Mouse (Mus musculus) thymus, adult 2 months (tissue): ENCODE results near the gene H2-Eb1. TPM values are rescaled to one million over a fixed set of nuclear protein-coding genes. Genes with fewer than 3 reads are reported as not detected.
A peak's percentile ranks its signal among the peaks of the same experiment; 100 is the strongest.

Experiments
- DNase-seq: peaks from one replicate; pipeline ENCODE4 v3.0.0; 2021
- H3K27ac ChIP-seq: fragments of 200-500 bp; 2 replicates; pipeline ENCODE4 v1.5.1; 2012; ENCODE audit warnings: low read length, control low read depth; ENCODE audit not compliant: control insufficient read depth, insufficient read depth
- H3K27me3 ChIP-seq: fragments of 200-500 bp; 2 replicates; pipeline ENCODE4 v1.6.1; 2012; ENCODE audit warnings: mild to moderate bottlenecking, low read length, moderate library complexity, mixed read lengths; ENCODE audit not compliant: control insufficient read depth, insufficient read depth
- H3K36me3 ChIP-seq: fragments of 200-500 bp; 2 replicates; pipeline ENCODE4 v1.6.1; 2012; ENCODE audit warnings: mild to moderate bottlenecking, low read length, moderate library complexity; ENCODE audit not compliant: control insufficient read depth, insufficient read depth
- H3K4me1 ChIP-seq: fragments of 200-500 bp; replicated peaks from 2 replicates; pipeline ENCODE4 v1.6.1; 2012; ENCODE audit warnings: low read length; ENCODE audit not compliant: control insufficient read depth, insufficient read depth
- H3K4me3 ChIP-seq: fragments of 200-500 bp; 2 replicates; pipeline ENCODE4 v1.5.1; 2012; ENCODE audit warnings: mild to moderate bottlenecking, low read length, control low read depth, moderate library complexity; ENCODE audit not compliant: control insufficient read depth, insufficient read depth
- CTCF ChIP-seq: fragments of 200-500 bp; IDR thresholded peaks from 2 replicates; pipeline ENCODE4 v1.5.1; 2012; ENCODE audit warnings: mild to moderate bottlenecking, control low read depth, low read length, moderate library complexity, borderline replicate concordance; ENCODE audit not compliant: control insufficient read depth, poor library complexity, insufficient read depth; ENCODE audit errors: extremely low read depth
- POLR2A ChIP-seq: fragments of 200-500 bp; IDR thresholded peaks from 2 replicates; pipeline ENCODE4 v1.6.1; 2012; ENCODE audit warnings: mild to moderate bottlenecking, low read length, control low read depth, moderate library complexity; ENCODE audit not compliant: control insufficient read depth, poor library complexity, insufficient read depth; ENCODE audit errors: extremely low read depth
- WGBS: fragments of 180-500 bp; shearing (Covaris S2); methylation state at CpG from one replicate; pipeline ENCODE4 v1.1.7; 2018; 5-methylcytosine and 5-hydroxymethylcytosine counted together
- polyA plus RNA-seq: library from polyadenylated mRNA; depleted of rRNA; stranded (reverse); fragments of >200 nt; gene quantifications from 2 replicates; pipeline ENCODE4 v1.2.3, GENCODE M21; 2012; rRNA removed

H2-Eb1 gene
- polyA plus RNA-seq = 492 and 666 TPM in 2 replicates

DNA sequence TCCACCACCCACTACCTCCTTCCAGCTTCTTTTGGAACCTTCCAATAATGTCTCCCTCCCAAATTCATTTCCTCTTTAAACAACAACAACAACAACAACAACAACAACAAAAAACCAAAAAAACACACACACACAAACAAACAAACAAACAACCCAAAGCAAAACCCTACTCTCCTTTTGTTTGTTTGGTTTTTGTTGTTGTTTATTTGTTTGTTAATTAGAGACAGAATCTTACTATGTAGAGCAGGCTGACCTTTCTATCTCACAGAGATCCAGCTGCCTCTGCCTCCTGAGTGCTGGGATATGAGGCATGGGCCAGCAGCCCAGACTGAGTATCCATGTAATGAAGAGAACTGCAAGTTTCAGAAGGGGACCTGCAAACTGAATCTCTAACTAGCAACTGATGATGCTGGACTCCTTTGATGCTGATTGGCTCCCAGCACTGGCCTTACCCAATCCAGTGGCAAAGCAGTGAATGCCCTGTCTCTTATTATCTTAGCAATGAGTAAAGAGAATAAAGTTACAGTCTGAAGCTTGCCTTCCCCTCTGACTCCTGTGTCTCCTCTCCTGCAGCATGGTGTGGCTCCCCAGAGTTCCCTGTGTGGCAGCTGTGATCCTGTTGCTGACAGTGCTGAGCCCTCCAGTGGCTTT, at the start of gene H2-Eb1:
H2-Eb1 (plus strand) TSS at position 488 of the 651 bp plus-strand sequence.
- Histone ChIP-seq H3K36me3 (no peaks in the 10 kb centered on the region), H3K27me3 (no peaks in the 10 kb centered on the region), H3K4me1 (peaks cover 11% of the 10 kb centered on the region), H3K27ac (peak within 1 kb of the TSS; percentile 75), H3K4me3 (peak within 1 kb of the TSS; percentile 26)
- peak; percentile 88 for DNase-seq
- TF ChIP-seq CTCF (no peak), POLR2A (no peak)

DNA sequence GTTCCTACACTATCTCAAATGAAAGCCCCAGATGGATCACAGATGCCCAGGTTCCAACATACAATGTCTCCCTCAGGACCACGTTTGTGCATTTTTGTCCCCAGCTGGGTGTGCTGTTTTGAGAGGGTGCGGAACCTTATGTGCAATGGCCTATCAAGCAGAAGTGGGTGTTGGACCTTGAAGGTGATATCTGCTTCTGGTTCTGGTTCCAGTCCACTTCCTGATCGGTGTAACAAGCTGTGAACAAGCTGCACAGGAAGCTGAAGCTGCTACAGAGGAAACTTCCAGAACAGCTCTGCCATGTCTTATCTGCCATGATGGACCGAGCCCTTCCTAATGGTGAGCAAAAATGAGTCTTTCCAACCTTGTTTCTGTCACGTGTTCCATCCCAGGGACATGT, 49.2 kb upstream of the H2-Eb1 start:
- Histone ChIP-seq H3K4me3 (no peak overlapping the region), H3K27ac (no peak overlapping the region), H3K4me1 (peaks cover 2% of the 10 kb centered on the region; the same call in 1 of the 2 replicates), H3K36me3 (no peaks in the 10 kb centered on the region), H3K27me3 (no peaks in the 10 kb centered on the region)
- no peak for TF ChIP-seq POLR2A
- TF ChIP-seq CTCF = no peak
- WGBS = 88% methylated on average over 5 of the region's 5 CpGs
- DNase-seq = no peak

DNA sequence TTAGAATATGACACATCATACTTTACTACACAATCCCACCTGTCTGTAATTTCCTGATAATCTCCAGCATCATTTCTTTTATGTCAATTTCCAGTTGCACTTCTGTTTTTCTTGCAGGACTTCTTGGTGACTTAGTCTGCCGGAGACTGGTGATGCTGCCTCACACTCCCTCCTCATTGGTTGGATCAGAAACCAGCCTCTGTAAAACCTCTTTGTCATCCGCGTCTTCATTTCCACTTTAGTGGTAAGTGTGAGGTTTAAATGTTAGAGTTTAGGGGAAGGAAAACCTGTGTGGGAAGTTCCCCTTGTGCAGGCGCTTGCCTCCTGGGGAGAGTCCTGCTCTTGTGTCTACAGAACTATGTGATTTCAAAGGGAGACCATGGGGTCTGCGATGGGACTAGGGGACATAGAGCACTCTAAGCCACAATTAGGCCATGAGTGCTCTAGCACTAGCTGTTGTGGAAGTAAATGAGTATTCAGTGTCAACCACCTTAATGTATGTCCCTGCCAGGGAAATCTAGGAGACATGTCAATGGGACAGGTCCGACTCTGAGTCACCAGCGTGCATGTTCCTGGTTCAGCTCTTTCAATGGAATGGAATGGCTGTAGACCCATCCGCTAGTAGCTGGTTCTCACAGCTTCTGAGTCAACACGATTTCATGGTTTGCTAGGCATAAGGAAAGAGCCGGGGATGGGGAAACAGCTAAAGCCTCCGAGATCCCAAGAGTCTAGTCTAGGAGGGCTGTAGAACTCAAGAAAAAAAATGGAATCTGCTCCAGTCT, 47.9 kb upstream of the H2-Eb1 start, which contains the start of gene H2-Ab1:
H2-Ab1 (plus strand) TSS at position 96 of the 782 bp plus-strand sequence.
- Histone ChIP-seq H3K27ac (peak within 1 kb of the TSS; percentile 38; the same call in 1 of the 2 replicates), H3K27me3 (no peaks in the 10 kb centered on the region), H3K36me3 (no peaks in the 10 kb centered on the region), H3K4me3 (no peak within 1 kb of the TSS), H3K4me1 (peaks cover 6% of the 10 kb centered on the region; the same call in 1 of the 2 replicates)
- TF ChIP-seq CTCF (no peak), POLR2A (no peak)
- peak; percentile 86 for DNase-seq
- 58% methylated on average over 11 of the region's 11 CpGs for WGBS

DNA sequence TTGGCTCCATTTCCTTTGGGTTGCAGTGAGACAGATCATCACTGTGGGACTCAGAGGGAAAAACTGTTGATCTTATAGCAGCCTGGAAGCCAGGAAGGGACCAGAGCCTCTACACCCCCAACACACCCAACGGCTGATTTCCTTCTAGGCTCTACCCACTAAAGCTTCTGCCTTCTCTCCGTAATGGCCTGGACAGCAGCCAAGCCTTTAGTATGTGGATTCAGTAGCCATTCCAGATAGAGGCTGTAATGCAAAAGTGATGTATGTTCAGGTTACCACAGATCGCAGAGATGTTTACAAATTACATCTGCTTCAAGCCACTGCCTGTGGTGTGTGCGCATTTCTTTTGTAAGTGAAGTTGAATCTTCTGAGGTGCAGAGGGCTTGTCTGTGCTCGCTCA, 45.1 kb upstream of the H2-Eb1 start:
- peaks cover 4% of the 10 kb centered on the region; the same call in 1 of the 2 replicates for H3K27me3 ChIP-seq
- no peak overlapping the region for H3K4me3 ChIP-seq
- H3K36me3 ChIP-seq = no peaks in the 10 kb centered on the region
- 60% methylated on average over 5 of the region's 5 CpGs for WGBS
- peaks cover 19% of the 10 kb centered on the region for H3K4me1 ChIP-seq
- no peak for TF ChIP-seq CTCF
- TF ChIP-seq POLR2A = no peak
- H3K27ac ChIP-seq = no peak overlapping the region
- DNase-seq = no peak

DNA sequence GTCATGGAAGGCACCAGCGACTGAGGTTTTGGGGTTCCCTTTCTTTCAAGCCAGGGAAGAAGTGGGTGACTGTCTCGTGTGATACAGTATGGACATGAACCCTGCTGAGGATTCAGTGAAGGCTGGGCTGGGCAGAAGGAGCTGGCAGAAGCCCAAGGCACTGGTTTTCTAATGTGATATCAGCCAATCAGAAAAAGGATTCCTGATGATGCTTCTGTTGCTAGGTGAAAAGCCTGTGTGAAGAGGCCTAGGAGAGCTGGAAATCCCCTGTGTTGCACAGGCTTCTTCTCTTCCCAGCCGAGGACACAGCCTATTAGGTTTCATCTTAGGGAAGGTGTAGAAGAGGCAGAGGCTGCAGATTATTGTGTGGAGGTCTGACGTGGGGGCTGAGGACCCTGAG, 44.2 kb upstream of the H2-Eb1 start:
- Histone ChIP-seq H3K27me3 (peaks cover 4% of the 10 kb centered on the region; the same call in 1 of the 2 replicates), H3K4me1 (peaks cover 19% of the 10 kb centered on the region), H3K27ac (peak overlapping the region; percentile 74), H3K36me3 (no peaks in the 10 kb centered on the region), H3K4me3 (no peak overlapping the region)
- TF ChIP-seq CTCF (no peak), POLR2A (no peak)
- 37% methylated on average over 4 of the region's 4 CpGs for WGBS
- peak; percentile 35 for DNase-seq

DNA sequence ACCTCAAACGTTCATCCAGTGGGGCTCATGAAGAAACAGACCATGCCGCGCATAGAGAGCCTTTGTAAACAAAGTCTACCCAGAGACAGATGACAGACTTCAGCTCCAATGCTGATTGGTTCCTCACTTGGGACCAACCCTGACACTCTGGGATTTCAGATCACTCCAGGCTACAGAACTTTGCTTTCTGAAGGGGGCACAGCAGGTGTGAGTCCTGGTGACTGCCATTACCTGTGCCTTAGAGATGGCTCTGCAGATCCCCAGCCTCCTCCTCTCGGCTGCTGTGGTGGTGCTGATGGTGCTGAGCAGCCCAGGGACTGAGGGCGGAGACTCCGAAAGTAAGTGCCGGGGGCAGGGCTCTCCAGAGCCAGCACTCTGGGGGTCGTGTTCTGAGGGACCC, 42.6 kb upstream of the H2-Eb1 start:
- Histone ChIP-seq H3K36me3 (no peaks in the 10 kb centered on the region), H3K4me1 (peaks cover 17% of the 10 kb centered on the region), H3K27me3 (peaks cover 4% of the 10 kb centered on the region; the same call in 1 of the 2 replicates), H3K27ac (peak overlapping the region; percentile 51; the same call in 1 of the 2 replicates), H3K4me3 (peak overlapping the region; percentile 58)
- TF ChIP-seq POLR2A = no peak
- 0 out of 2 replicates have a peak, but pooled peaks have one; percentile 25 for TF ChIP-seq CTCF
- peak; percentile 77 for DNase-seq
- 2% methylated on average over 8 of the region's 8 CpGs for WGBS
